Mouse (Mus musculus): ENCODE data around the gene Ptx3. TPM values are rescaled to one million over a fixed set of nuclear protein-coding genes. Genes with fewer than 3 reads are reported as not detected.
"Not testable (repeated sequence)": the region's sequence is repeated elsewhere in the genome, so short reads cannot be mapped to it uniquely, and the experiment has no call there.

Gene Ptx3
- polyA plus RNA-seq, 1 experiment from 2014 or later: 3.1 TPM

- H3K4me3 ChIP-seq (replicated peaks); H3K4me1 ChIP-seq; H3K9ac ChIP-seq (replicated peaks); H3K27ac ChIP-seq (replicated peaks); H3K36me3 ChIP-seq; H3K27me3 ChIP-seq (replicated peaks); H3K9me3 ChIP-seq (replicated peaks); H3K4me2 ChIP-seq: not testable (repeated sequence)
- peak; percentile 77; the same call in 1 of the 2 replicates for ATAC-seq (ENCODE audit: low FRiP score)
- 51% methylated on average over 4 of the region's 4 CpGs for WGBS
Measured at GRCm38 (mm10) chr3:66236234-66236871, 16.6 kb downstream of the Ptx3 start.

- Histone ChIP-seq H3K9ac (replicated peaks) (no peak overlapping the region), H3K27ac (replicated peaks) (no peak overlapping the region), H3K4me2 (no peak overlapping the region), H3K9me3 (replicated peaks) (no peaks in the 10 kb centered on the region), H3K36me3 (no peaks in the 10 kb centered on the region), H3K27me3 (replicated peaks) (no peaks in the 10 kb centered on the region), H3K4me3 (replicated peaks) (no peak overlapping the region), H3K4me1 (no peaks in the 10 kb centered on the region)
- no peak for ATAC-seq (ENCODE audit: low FRiP score)
Measured at GRCm38 (mm10) chr3:66240476-66240875, 20.8 kb downstream of the Ptx3 start.

- no peak overlapping the region for H3K27ac ChIP-seq (replicated peaks)
- no peaks in the 10 kb centered on the region for H3K9me3 ChIP-seq (replicated peaks)
- H3K4me1 ChIP-seq: no peaks in the 10 kb centered on the region
- no peak overlapping the region for H3K4me3 ChIP-seq (replicated peaks)
- H3K9ac ChIP-seq (replicated peaks): no peak overlapping the region
- no peaks in the 10 kb centered on the region for H3K27me3 ChIP-seq (replicated peaks)
- 66% methylated on average over 7 of the region's 7 CpGs for WGBS
- H3K36me3 ChIP-seq: no peaks in the 10 kb centered on the region
- H3K4me2 ChIP-seq: no peak overlapping the region
- no peak for ATAC-seq (ENCODE audit: low FRiP score)
Measured at GRCm38 (mm10) chr3:66251842-66252241, 32.1 kb downstream of the Ptx3 start.

GRCm38 (mm10) chr3:66254504-66255105, 34.9 kb downstream of the Ptx3 start:
- H3K4me3 ChIP-seq (replicated peaks): no peak overlapping the region
- H3K27ac ChIP-seq (replicated peaks): no peak overlapping the region
- no peaks in the 10 kb centered on the region for H3K9me3 ChIP-seq (replicated peaks)
- no peaks in the 10 kb centered on the region for H3K4me1 ChIP-seq
- no peak overlapping the region for H3K9ac ChIP-seq (replicated peaks)
- no peak overlapping the region for H3K4me2 ChIP-seq
- 86% methylated on average over 9 of the region's 9 CpGs for WGBS
- ATAC-seq (ENCODE audit: low FRiP score): no peak
- no peaks in the 10 kb centered on the region for H3K36me3 ChIP-seq
- no peaks in the 10 kb centered on the region for H3K27me3 ChIP-seq (replicated peaks)

- H3K4me2 ChIP-seq: no peak overlapping the region
- H3K36me3 ChIP-seq: no peaks in the 10 kb centered on the region
- H3K27me3 ChIP-seq (replicated peaks): no peaks in the 10 kb centered on the region
- no peak overlapping the region for H3K9ac ChIP-seq (replicated peaks)
- no peak overlapping the region for H3K4me3 ChIP-seq (replicated peaks)
- H3K27ac ChIP-seq (replicated peaks): no peak overlapping the region
- no peaks in the 10 kb centered on the region for H3K9me3 ChIP-seq (replicated peaks)
- WGBS: 37% methylated on average over 5 of the region's 5 CpGs
- H3K4me1 ChIP-seq: no peaks in the 10 kb centered on the region
- ATAC-seq (ENCODE audit: low FRiP score): no peak
Measured at GRCm38 (mm10) chr3:66262319-66262718, 42.6 kb downstream of the Ptx3 start.

- Histone ChIP-seq H3K4me3 (replicated peaks) (no peak overlapping the region), H3K4me1 (no peaks in the 10 kb centered on the region), H3K27me3 (replicated peaks) (no peaks in the 10 kb centered on the region), H3K27ac (replicated peaks) (no peak overlapping the region), H3K9me3 (replicated peaks) (no peaks in the 10 kb centered on the region), H3K4me2 (no peak overlapping the region), H3K36me3 (no peaks in the 10 kb centered on the region), H3K9ac (replicated peaks) (no peak overlapping the region)
- WGBS: 89% methylated on average over 4 of the region's 4 CpGs
- ATAC-seq (ENCODE audit: low FRiP score): no peak
Measured at GRCm38 (mm10) chr3:66263270-66263669, 43.6 kb downstream of the Ptx3 start.

Other genes starting within 250 kb of the Ptx3 start
- 2.0 and 2.7 TPM in 2 replicates for gene Veph1, start 76.9 kb downstream of the Ptx3 start, polyA plus RNA-seq (2015; fragmentation: Nextera tagmentation; extraction: Ambion mirVana)